Mouse (Mus musculus): ENCODE data around the gene Defb19. TPM values are rescaled to one million over a fixed set of nuclear protein-coding genes. Genes with fewer than 3 reads are reported as not detected.

Gene Defb19
- total and polyA plus RNA-seq, 3 experiments = not detected

- no peak overlapping the region for H3K27ac ChIP-seq (ENCODE audit: control insufficient read depth, low read depth, low read length)
- H3K4me1 ChIP-seq (ENCODE audit: control insufficient read depth in 1 of 2, insufficient read depth in 2 of 2, low read length in 2 of 2) = no peaks in the 10 kb centered on the region
- H3K36me3 ChIP-seq (ENCODE audit: control insufficient read depth in 1 of 2, insufficient read depth in 2 of 2, low read length in 2 of 2) = no peaks in the 10 kb centered on the region
- H3K9ac ChIP-seq (ENCODE audit: control insufficient read depth, low read depth, low read length, poor library complexity, severe bottlenecking) = no peak overlapping the region
- no peaks in the 10 kb centered on the region for H3K79me2 ChIP-seq (ENCODE audit: control insufficient read depth, insufficient read depth, low read length, poor library complexity)
- H3K9me3 ChIP-seq (replicated peaks; ENCODE audit: insufficient read depth, low read length) = no peaks in the 10 kb centered on the region
- H3K27me3 ChIP-seq (ENCODE audit: control insufficient read depth in 1 of 2, insufficient read depth in 2 of 2, low read length in 2 of 2) = no peaks in the 10 kb centered on the region; a peak in 1 of 4 replicates
- H3K4me3 ChIP-seq (ENCODE audit: control insufficient read depth in 1 of 2, insufficient read depth in 1 of 2, low read depth in 2 of 2, low read length in 2 of 2) = no peak overlapping the region
- TF ChIP-seq POLR2AphosphoS5 (IDR thresholded peaks at IDR 0.05; ENCODE audit: borderline replicate concordance, low read depth, low read length) = no peak
- TF ChIP-seq HCFC1 (IDR thresholded peaks at IDR 0.05; ENCODE audit: low read depth, low read length) = no peak
- TF ChIP-seq CHD1 (IDR thresholded peaks at IDR 0.05; ENCODE audit: low read depth, low read length) = no peak
- TF ChIP-seq BHLHE40 (IDR thresholded peaks at IDR 0.05; ENCODE audit: borderline replicate concordance, low read depth, low read length) = no peak
- TF ChIP-seq ELF1 (IDR thresholded peaks at IDR 0.05; ENCODE audit: low read depth, low read length) = no peak
- TF ChIP-seq UBTF (IDR thresholded peaks at IDR 0.05; ENCODE audit: borderline replicate concordance, insufficient read depth, low read depth, low read length) = no peak
- TF ChIP-seq CTCF (IDR thresholded peaks at IDR 0.05 in 2 of 3, conservative IDR thresholded peaks at IDR 0.05 in 1 of 3; ENCODE audit: control insufficient read depth in 1 of 3, insufficient read depth in 1 of 3, low read depth in 2 of 3, low read length in 3 of 3, poor library complexity in 1 of 3, severe bottlenecking in 1 of 3) = no peak
- TF ChIP-seq MEF2A (IDR thresholded peaks at IDR 0.05; ENCODE audit: extremely low read depth, insufficient replicate concordance, low read depth, low read length, poor library complexity, severe bottlenecking) = no peak
- no peak for TF ChIP-seq ZNF384 (IDR thresholded peaks at IDR 0.05; ENCODE audit: low read depth, low read length)
- TF ChIP-seq RCOR1 (IDR thresholded peaks at IDR 0.05; ENCODE audit: low read depth, low read length) = no peak
- TF ChIP-seq POLR2AphosphoS2 (IDR thresholded peaks at IDR 0.05; ENCODE audit: low read length) = no peak
- no peak for TF ChIP-seq JUND (IDR thresholded peaks at IDR 0.05; ENCODE audit: low read depth, low read length)
- no peak for DNase-seq (ENCODE audit: low read depth, low spot score)
These were observed 44.5 kb upstream of the Defb19 start for GRCm38 (mm10) chr2:152624566-152624965.

GRCm38 (mm10) chr2:152622953-152623352, 42.8 kb upstream of the Defb19 start, which contains the start of gene Defb25:
Defb25 (minus strand) TSS chr2:152623053.
- H3K9ac ChIP-seq (ENCODE audit: control insufficient read depth, low read depth, low read length, poor library complexity, severe bottlenecking) = no peak within 1 kb of the TSS
- TF ChIP-seq NRF1 (IDR thresholded peaks at IDR 0.05; ENCODE audit: insufficient read depth, low read depth, low read length, poor library complexity, severe bottlenecking) (no peak), ZKSCAN1 (IDR thresholded peaks at IDR 0.05; ENCODE audit: low read depth, low read length) (no peak), MXI1 (IDR thresholded peaks at IDR 0.05; ENCODE audit: low read depth, low read length) (no peak), JUND (IDR thresholded peaks at IDR 0.05; ENCODE audit: low read depth, low read length) (no peak), ZC3H11A (IDR thresholded peaks at IDR 0.05; ENCODE audit: low read depth, low read length) (no peak), MYB (IDR thresholded peaks at IDR 0.05; ENCODE audit: low read depth, low read length) (no peak), SMC3 (IDR thresholded peaks at IDR 0.05; ENCODE audit: low read depth, low read length) (no peak), POLR2AphosphoS2 (IDR thresholded peaks at IDR 0.05; ENCODE audit: low read length) (no peak), GATA1 (IDR thresholded peaks at IDR 0.05; ENCODE audit: low read depth, low read length) (no peak), ELF1 (IDR thresholded peaks at IDR 0.05; ENCODE audit: low read depth, low read length) (no peak), HCFC1 (IDR thresholded peaks at IDR 0.05; ENCODE audit: low read depth, low read length) (no peak), ETS1 (IDR thresholded peaks at IDR 0.05; ENCODE audit: low read depth, low read length) (no peak), CHD2 (IDR thresholded peaks at IDR 0.05; ENCODE audit: low read length) (no peak), E2F4 (IDR thresholded peaks at IDR 0.05; ENCODE audit: borderline replicate concordance, low read depth, low read length) (no peak)
- no peaks in the 10 kb centered on the region for H3K79me2 ChIP-seq (ENCODE audit: control insufficient read depth, insufficient read depth, low read length, poor library complexity)
- peaks cover 0 to 1% of the 10 kb centered on the region in 2 experiments; a peak in 1 of 4 replicates for H3K27me3 ChIP-seq (ENCODE audit: control insufficient read depth in 1 of 2, insufficient read depth in 2 of 2, low read length in 2 of 2)
- no peaks in the 10 kb centered on the region for H3K9me3 ChIP-seq (replicated peaks; ENCODE audit: insufficient read depth, low read length)
- H3K4me3 ChIP-seq (ENCODE audit: control insufficient read depth in 1 of 2, insufficient read depth in 1 of 2, low read depth in 2 of 2, low read length in 2 of 2) = no peak within 1 kb of the TSS
- H3K27ac ChIP-seq (ENCODE audit: control insufficient read depth, low read depth, low read length) = no peak within 1 kb of the TSS
- no peaks in the 10 kb centered on the region for H3K36me3 ChIP-seq (ENCODE audit: control insufficient read depth in 1 of 2, insufficient read depth in 2 of 2, low read length in 2 of 2)
- H3K4me1 ChIP-seq (ENCODE audit: control insufficient read depth in 1 of 2, insufficient read depth in 2 of 2, low read length in 2 of 2) = no peaks in the 10 kb centered on the region
- DNase-seq (ENCODE audit: low read depth, low spot score) = no peak
